Mouse (Mus musculus): Measurements from ENCODE around the gene Gm13941.

Gm13941 gene

DNA sequence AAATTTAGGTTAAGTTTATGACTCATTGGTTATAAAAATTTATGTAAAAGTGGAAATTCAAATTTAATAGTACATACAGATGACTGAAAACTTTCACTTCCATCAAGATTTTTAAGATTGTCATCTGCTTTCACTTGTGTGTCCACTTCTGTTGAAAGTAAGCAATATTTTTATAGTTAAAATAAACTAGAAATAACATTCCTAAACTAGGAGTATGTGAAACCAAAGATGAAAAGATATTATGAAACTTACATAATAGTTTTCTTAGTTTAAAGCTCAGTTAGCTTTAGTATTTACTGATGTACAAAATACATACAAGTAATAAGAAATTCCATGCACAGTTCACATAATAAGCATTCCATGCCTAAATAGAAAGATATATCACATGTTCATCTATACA is at the start of gene Gm13941:
Gene Gm13941, minus strand, starts transcription at position 101 of the 400 bp plus-strand sequence.
- in situ Hi-C loops (cut with MboI; ENCODE audit: unreplicated experiment in 2 of 2) = no loop called here

DNA sequence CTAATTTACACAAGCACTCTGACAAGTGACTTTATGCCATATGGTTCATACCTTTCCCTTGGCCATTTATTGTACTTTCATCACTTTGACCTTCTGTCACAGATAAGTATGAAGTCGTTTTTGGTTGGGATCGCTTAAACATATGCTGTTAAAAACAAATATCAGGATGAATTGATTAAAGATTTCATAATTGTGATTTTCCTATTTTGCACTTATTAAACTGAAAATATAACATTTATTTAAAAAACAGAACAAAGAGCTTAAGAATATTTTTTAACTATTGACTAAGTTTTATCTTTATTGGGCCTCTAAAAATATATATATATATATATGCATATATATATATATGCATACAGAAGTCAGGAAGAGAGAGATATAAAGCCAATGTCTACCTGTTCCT is 47.1 kb upstream of the Gm13941 start, which contains the start of gene Gm15130:
Gene Gm15130, minus strand, starts transcription at position 101 of the 400 bp plus-strand sequence.
- in situ Hi-C loops (cut with MboI; ENCODE audit: unreplicated experiment in 2 of 2) = no loop called here

DNA sequence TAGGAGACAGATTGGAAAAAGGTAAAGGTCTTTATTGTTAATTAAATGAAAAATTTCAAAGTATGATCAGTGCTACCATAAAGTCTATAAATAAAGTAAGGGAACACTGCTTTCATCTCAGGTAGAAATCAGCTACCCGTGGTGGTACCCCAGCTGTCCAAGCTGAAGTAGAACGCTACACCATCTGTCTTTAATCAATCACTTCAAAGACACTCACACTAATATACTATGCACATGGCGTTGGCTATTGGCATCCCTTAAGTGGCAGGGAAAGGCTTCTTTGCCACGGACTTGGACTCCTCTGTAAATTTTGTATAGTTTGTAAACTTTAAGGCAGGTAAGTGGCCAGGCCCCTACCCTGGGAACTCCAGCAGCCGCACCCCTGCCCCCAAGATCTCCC is 30.0 kb upstream of the Gm13941 start:
- in situ Hi-C loops (cut with MboI; ENCODE audit: unreplicated experiment in 2 of 2) = no loop called here

DNA sequence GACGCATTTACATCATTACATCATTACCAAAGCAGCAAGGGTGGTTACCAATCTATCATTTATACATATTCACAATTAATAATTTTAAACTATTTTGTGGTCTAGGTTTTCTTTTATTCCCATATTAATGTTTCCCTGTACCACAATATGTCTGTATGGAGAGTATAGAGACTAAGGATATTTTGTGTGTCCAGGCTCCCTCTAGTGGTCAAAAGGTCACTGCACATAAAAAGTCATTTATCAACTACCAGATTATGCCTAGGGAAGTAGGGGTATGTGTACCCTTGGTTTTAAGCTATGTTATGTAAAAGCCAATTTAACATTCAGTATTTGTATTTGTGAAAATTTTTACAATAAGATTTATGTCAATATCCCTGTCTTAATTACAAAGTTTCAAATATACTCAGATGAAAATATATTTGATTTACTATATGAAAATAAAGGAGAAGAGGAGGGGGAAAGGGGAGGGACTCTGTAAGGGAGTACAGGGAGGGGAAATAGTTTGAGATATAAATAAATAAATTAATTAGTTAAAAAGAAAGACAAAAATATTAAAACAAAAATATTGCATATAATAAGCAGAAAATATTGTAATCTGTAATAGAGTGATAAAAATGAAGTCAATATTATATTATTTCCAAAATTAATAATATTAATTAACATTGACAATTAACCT is 47.1 kb downstream of the Gm13941 start:
- in situ Hi-C loops (cut with MboI; ENCODE audit: unreplicated experiment in 2 of 2) = loop anchor here (5.0 to 25.0 kb wide), 3 partner anchors 834 to 1146 kb away; no protein-coding TSS in a partner anchor
